Mouse (Mus musculus): ENCODE data around the gene Cacna2d2.
A peak's percentile ranks its signal among the peaks of the same experiment; 100 is the strongest.
"Not testable (repeated sequence)": the region's sequence is repeated elsewhere in the genome, so short reads cannot be mapped to it uniquely, and the experiment has no call there.

Cacna2d2 gene

DNA sequence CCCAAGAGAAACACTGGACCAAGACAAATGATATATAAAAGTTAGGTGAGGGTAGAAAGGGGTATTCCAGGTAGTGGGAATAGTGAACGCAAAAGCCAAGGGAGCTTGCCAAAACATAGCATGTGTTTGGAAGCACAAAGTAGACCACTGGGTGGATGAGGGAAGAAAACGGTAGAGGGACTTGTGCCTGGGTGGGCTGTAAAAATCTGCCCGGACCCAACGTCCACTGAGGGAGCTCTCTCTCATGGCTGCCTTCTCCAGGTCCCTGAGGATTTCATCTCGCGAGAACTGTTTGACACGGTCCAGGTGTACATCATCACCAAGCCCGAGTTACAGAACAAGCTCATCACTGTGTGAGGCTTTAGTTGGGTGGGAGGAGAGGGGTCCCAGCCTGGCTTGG lies 143.3 kb downstream of the Cacna2d2 start:
- DNase-seq: peak; percentile 66

- DNase-seq: peak; percentile 53
These were observed 143.9 kb downstream of the Cacna2d2 start for GRCm38 (mm10) chr9:107543299-107543698.

DNA sequence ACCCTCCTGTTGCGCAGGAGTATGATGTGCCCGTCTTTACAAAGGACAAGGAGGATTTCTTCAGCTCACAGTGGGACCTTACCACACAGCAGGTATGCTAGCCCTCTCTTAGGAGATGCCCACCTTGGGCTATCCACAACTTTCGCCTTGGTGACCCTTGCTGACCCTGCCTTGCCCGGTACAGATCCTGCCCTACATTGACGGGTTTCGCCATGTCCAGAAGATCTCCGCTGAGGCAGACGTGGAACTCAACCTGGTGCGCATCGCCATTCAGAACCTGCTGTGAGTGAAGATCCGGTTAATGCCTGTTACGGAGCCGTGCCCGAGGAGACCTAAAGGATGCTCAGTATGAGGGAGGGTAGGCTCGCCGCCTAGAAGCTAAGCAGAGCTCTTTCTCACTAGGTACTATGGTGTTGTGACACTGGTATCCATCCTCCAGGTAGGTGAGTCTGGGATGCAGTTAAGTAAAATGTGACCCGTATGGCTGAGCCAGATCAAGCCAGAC lies 144.8 kb downstream of the Cacna2d2 start:
- DNase-seq: no peak

DNA sequence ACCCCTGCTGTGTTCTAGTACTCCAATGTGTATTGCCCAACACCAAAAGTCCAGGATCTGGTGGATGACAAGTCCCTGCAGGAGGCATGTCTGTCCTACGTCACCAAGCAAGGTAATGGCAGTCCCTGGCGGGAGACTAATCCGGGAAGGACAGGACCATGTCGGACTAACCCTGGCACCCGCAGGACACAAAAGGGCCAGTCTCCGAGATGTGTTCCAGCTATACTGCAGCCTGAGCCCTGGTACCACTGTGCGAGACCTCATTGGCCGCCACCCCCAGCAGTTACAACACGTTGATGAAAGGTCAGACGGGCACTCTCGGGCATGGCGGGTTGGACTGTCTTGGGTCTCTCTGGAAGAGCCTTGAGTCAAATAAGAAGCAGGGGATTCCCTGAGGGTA lies 145.3 kb downstream of the Cacna2d2 start:
- no peak for DNase-seq

GRCm38 (mm10) chr9:107545199-107545598 lies 145.8 kb downstream of the Cacna2d2 start:
- DNase-seq: no peak

- no peak for DNase-seq
These were observed 146.2 kb downstream of the Cacna2d2 start for GRCm38 (mm10) chr9:107545602-107546001.

- DNase-seq: no peak
These were observed 147.6 kb downstream of the Cacna2d2 start, which contains the start of gene Zmynd10 for GRCm38 (mm10) chr9:107547026-107547425. Gene Zmynd10, plus strand, starts transcription at chr9:107547298.

DNA sequence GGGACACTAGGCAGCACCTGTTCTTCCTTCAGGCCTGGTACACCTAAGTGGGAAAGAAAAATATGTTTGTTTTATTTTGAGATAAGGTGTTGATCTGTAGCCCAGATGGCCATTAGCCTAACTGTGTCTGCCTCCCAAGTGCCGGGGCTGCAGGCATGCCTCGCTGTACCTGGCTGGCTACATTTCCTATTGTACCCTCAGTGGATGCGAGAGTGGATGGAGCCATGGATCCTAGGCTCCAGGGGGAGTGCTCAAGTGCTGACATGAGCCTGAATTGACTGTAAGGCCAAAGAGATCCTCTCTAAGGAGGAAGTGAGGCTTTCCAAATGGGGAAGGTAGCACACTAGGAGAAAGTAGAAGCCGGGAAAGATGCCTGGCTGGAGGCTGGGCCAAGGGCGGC lies 148.5 kb downstream of the Cacna2d2 start:
- no peak for DNase-seq

DNA sequence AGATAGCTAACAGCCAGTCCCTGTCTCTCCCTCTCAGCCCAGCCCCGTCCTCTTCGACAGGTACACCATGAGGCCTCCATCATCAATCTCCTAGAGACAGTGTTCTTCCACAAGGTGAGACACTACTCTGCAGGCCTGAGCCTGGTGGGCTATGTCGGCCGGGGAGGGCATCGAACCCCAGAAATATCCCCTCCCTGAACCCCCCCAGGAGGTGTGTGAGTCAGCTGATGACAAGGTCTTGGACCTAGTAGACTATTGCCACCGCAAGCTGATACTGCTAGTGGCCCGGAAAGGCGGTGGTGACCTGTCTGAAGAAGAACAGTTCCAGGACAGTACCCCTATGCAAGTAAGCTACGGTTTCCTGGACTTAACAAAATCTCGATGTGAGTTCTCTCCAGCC lies 149.4 kb downstream of the Cacna2d2 start:
- no peak for DNase-seq

- DNase-seq: no peak
These were observed 150.1 kb downstream of the Cacna2d2 start for GRCm38 (mm10) chr9:107549297-107550074.

GRCm38 (mm10) chr9:107550491-107551116 lies 151.2 kb downstream of the Cacna2d2 start:
- no peak for DNase-seq

DNA sequence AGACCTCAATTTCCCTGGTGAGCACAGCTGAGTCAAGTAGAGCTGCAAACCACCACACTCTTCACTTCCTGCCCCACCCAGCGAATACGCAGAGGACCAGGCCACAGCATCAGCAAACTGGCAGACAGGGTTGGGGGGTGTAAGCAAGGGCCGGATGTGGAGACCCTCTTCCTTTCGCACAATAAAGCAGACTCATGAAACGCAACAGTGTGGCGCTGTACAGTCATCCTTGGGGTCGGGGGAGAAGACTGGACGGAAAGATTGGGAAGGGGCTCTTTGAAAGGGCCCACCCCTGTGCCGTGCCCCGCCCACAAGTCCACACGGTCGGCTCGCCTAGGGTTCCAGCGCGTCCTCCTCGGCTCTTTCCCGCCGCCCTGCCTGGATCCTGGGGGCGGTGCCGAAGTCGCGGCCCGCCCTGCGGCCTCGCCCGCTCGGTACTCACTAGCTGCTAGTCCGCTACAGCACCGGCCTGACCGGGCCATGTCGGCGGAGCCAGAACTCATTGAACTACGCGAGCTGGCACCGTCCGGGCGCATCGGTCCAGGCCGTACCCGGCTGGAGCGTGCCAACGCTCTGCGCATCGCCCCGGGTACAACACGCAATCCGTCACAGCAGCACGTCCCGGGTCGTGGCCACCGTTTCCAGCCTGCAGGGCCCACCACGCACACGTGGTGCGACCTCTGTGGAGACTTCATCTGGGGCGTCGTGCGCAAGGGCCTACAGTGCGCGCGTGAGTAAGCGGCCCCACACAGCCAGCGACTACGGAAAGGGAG lies 151.9 kb downstream of the Cacna2d2 start, which contains the start of gene Rassf1:
Rassf1 (plus strand) TSS at position 439 of the 773 bp plus-strand sequence.
- DNase-seq: no peak

GRCm38 (mm10) chr9:107551890-107552355 lies 152.5 kb downstream of the Cacna2d2 start:
- DNase-seq: no peak

GRCm38 (mm10) chr9:107552690-107553393 lies 153.4 kb downstream of the Cacna2d2 start:
- no peak for DNase-seq

DNA sequence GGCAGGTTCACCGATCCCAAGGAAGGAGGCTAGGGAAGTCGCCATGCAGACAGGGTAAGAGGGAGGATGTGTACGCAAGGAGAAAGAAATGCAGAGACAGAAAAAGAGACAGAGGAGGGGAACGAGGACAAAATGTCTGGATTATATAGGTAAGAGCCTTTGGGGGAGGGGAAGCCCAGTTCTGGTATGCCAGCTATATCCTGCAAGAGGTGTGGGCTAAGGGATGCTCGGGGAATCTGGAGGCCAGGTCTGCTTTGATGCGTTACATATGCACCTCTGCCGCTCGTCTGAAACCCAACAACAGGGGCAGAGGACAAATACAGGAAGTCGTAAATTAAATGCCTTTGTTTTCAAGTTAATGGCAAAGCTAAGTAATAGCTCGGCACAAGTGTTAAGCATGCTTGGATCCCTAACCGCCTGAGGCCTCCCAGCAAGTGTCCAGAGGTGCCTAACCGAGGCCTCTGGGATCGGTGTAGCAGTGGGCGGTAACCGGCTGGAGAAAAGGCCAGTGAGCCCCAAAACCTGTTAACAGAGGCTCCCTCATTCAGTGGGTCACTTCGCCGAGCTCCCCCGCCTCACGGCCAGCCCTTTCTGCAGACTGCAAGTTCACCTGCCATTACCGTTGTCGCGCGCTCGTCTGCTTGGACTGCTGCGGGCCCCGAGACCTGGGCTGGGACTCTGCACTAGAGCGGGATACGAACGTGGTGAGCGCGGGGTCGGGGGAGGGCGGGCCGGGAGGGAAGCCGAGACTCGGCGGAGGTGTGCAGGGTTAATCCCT lies 154.3 kb downstream of the Cacna2d2 start:
- peak; percentile 75 for DNase-seq

- DNase-seq: peak; percentile 96
These were observed 155.0 kb downstream of the Cacna2d2 start for GRCm38 (mm10) chr9:107554319-107554825.

DNA sequence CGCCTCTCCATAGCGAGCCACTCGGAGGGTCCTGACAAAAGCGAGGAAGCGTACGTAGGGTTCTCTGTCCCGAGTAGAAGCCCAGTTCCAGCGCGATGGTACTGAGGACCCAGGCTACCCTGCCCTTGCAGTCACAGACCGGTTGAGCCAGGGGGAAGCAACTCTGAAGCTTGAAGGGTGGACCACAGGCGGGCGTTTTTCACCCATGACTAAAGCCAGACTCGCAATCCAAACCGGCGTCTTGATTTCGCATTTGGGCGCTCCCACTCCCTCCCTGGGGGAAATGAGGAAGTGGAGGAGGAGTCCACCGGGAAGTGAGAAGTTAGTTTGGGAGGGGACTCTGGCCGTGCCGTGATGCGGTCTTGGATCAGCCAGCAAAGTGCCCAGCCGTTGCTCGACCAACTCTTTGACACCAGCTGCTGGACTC lies 155.6 kb downstream of the Cacna2d2 start:
- no peak for DNase-seq

DNA sequence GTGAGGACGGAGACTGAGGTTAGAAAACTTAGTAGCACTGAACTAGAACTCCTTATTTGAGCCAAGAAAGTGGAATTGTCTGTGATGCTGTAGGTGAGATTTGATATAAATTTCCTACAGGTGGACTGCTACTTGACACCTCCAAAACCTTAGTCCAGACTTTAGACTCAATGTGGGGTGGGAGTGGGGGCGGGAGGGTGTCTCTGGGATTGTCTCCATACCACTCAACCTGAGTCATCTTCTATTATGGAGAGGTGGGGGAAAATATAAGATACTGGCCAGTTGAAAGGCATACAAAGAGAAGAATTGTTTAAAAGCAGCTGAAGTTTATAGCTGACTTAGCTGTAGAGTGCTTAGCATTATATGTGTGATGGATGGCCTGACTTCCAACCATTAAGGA lies 156.3 kb downstream of the Cacna2d2 start:
- DNase-seq: no peak

GRCm38 (mm10) chr9:107556346-107556745 lies 156.9 kb downstream of the Cacna2d2 start:
- no peak for DNase-seq

DNA sequence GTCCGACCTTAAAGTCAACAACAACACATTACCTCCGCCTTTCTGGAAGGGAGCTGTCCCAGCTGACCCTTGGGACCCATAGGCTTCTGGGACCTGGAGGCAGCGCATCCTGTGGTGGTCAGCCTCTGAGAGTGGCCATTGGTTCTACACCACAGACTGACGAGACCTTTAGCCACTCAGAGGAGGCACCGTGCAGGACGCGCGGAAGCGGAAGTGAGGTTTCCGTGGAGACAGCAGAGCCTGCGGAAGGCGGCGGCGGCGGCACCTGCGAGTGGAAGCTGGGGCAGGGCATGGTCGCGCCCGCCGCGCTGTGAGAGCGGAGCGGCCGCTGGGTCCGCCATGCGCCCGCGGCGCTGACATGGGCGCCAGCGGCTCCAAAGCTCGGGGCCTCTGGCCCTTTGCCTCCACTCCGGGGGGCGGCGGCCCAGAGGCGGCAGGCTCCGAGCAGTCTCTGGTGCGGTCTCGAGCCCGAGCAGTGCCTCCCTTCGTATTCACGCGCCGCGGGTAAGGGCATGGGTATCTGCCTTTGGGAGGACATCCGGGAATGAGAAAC lies 163.7 kb downstream of the Cacna2d2 start, which contains the start of gene Tusc2:
Tusc2 (plus strand) TSS at position 227 of the 553 bp plus-strand sequence.
- peak; percentile 95 for DNase-seq

GRCm38 (mm10) chr9:107565556-107565955 lies 166.1 kb downstream of the Cacna2d2 start:
- DNase-seq: not testable (repeated sequence)
